Mouse (Mus musculus) CH12.LX (cell line): Measurements from ENCODE around the gene Ly75. TPM values are rescaled to one million over a fixed set of nuclear protein-coding genes. Genes with fewer than 3 reads are reported as not detected.

ENCODE experiments used
- DNase-seq: peaks from one replicate; pipeline ENCODE4 v3.0.0-alpha.2; 2013; ENCODE audit errors: extremely low read depth
- H3K27ac ChIP-seq: 2 replicates; pipeline ENCODE4 v1.5.1; 2012; ENCODE audit warnings: low read depth, mild to moderate bottlenecking, control low read depth, moderate library complexity; ENCODE audit not compliant: insufficient read depth
- H3K27me3 ChIP-seq: replicated peaks from 2 replicates; pipeline ENCODE3; 2012; ENCODE audit warnings: inconsistent platforms
- H3K36me3 ChIP-seq, 2 experiments: replicated peaks in 1 of 2; 2 replicates each; pipeline versions ENCODE3 to v1.6.1; 2012; ENCODE audit warnings: inconsistent platforms in 1 of 2, low read length in 1 of 2, mild to moderate bottlenecking in 1 of 2, mixed read lengths in 1 of 2, moderate library complexity in 1 of 2; ENCODE audit not compliant: control insufficient read depth in 1 of 2, insufficient read depth in 1 of 2
- H3K4me1 ChIP-seq, 2 experiments: 2 replicates each; pipeline ENCODE4 v1.6.1; 2012; ENCODE audit warnings: inconsistent platforms in 1 of 2, moderate library complexity in 1 of 2; ENCODE audit not compliant: insufficient read depth in 2 of 2, control insufficient read depth in 1 of 2
- H3K4me2 ChIP-seq: 2 replicates; pipeline ENCODE4 v1.6.1; 2012; ENCODE audit warnings: low read depth, mild to moderate bottlenecking, control low read depth; ENCODE audit not compliant: poor library complexity, insufficient read depth, severe bottlenecking
- H3K4me3 ChIP-seq, 3 experiments: fragments of 150-350 bp in 1 of 3; sonication (generic) in 1 of 3; replicated peaks in 1 of 3; 2 replicates each; pipeline versions ENCODE3 to v1.5.1; 2011 to 2012; ENCODE audit warnings: low read depth in 2 of 3, low read length in 2 of 3, mild to moderate bottlenecking in 2 of 3, moderate library complexity in 2 of 3, control low read depth in 1 of 3, improper control_type of control experiment in 1 of 3, inconsistent platforms in 1 of 3, mixed read lengths in 1 of 3; ENCODE audit not compliant: poor library complexity in 1 of 3
- H3K79me2 ChIP-seq: replicated peaks from 2 replicates; pipeline ENCODE4 v1.6.1; 2012; ENCODE audit warnings: mild to moderate bottlenecking, moderate library complexity; ENCODE audit not compliant: control insufficient read depth, poor library complexity, insufficient read depth, severe bottlenecking; ENCODE audit errors: extremely low read depth
- H3K9ac ChIP-seq: 2 replicates; pipeline ENCODE4 v1.6.1; 2012; ENCODE audit warnings: low read depth, mild to moderate bottlenecking, control low read depth, moderate library complexity; ENCODE audit not compliant: insufficient read depth
- H3K9me3 ChIP-seq: replicated peaks from 2 replicates; pipeline ENCODE3; 2012; ENCODE audit warnings: low read length, inconsistent platforms, mixed read lengths
- CHD1 ChIP-seq: IDR thresholded peaks from 2 replicates; pipeline ENCODE4 v1.6.1; 2012; ENCODE audit warnings: low read depth, low read length, improper control_type of control experiment, inconsistent platforms
- CHD2 ChIP-seq: IDR thresholded peaks from 2 replicates; pipeline ENCODE4 v1.6.1; 2011; ENCODE audit warnings: low read length, improper control_type of control experiment
- ELF1 ChIP-seq: IDR thresholded peaks from 2 replicates; pipeline ENCODE4 v1.6.1; 2014; ENCODE audit warnings: low read depth, mild to moderate bottlenecking, inconsistent platforms, low read length, improper control_type of control experiment
- GABPA ChIP-seq: IDR thresholded peaks from 2 replicates; pipeline ENCODE4 v1.6.1; 2012; ENCODE audit warnings: low read depth, low read length, improper control_type of control experiment, inconsistent platforms; ENCODE audit not compliant: insufficient replicate concordance
- KAT2A ChIP-seq: IDR thresholded peaks from 2 replicates; pipeline ENCODE4 v1.6.1; 2012; ENCODE audit warnings: low read length, improper control_type of control experiment, inconsistent platforms; ENCODE audit not compliant: insufficient replicate concordance
- MAZ ChIP-seq: IDR thresholded peaks from 2 replicates; pipeline ENCODE4 v1.6.1; 2012; ENCODE audit warnings: low read depth, mild to moderate bottlenecking, inconsistent platforms, low read length, improper control_type of control experiment, moderate library complexity
- MXI1 ChIP-seq: IDR thresholded peaks from 2 replicates; pipeline ENCODE4 v1.6.1; 2011; ENCODE audit warnings: mild to moderate bottlenecking, low read depth, low read length, improper control_type of control experiment
- MYC ChIP-seq: IDR thresholded peaks from 2 replicates; pipeline ENCODE4 v1.6.1; 2011; ENCODE audit warnings: low read depth, mild to moderate bottlenecking, improper control_type of control experiment, low read length
- PAX5 ChIP-seq: IDR thresholded peaks from 2 replicates; pipeline ENCODE4 v1.6.1; 2012; ENCODE audit warnings: low read length, inconsistent platforms, mixed read lengths
- POLR2AphosphoS2 ChIP-seq: IDR thresholded peaks from 2 replicates; pipeline ENCODE4 v1.6.1; 2011; ENCODE audit warnings: low read depth, low read length, improper control_type of control experiment
- SIN3A ChIP-seq: IDR thresholded peaks from 2 replicates; pipeline ENCODE4 v1.6.1; 2012; ENCODE audit warnings: low read length, improper control_type of control experiment, inconsistent platforms
- SMC3 ChIP-seq: IDR thresholded peaks from 2 replicates; pipeline ENCODE4 v1.6.1; 2011; ENCODE audit warnings: low read depth, low read length, improper control_type of control experiment
- TBP ChIP-seq: conservative IDR thresholded peaks from 2 replicates; pipeline ENCODE4 v1.6.1; 2011; ENCODE audit warnings: low read depth, low read length, improper control_type of control experiment
- TCF12 ChIP-seq: IDR thresholded peaks from 2 replicates; pipeline ENCODE4 v1.6.1; 2014; ENCODE audit warnings: low read depth, mild to moderate bottlenecking, inconsistent platforms, low read length, improper control_type of control experiment
- UBTF ChIP-seq: IDR thresholded peaks from 2 replicates; pipeline ENCODE4 v1.6.1; 2012; ENCODE audit warnings: low read depth, mild to moderate bottlenecking, inconsistent platforms, low read length, improper control_type of control experiment, moderate library complexity
- USF1 ChIP-seq: IDR thresholded peaks from 2 replicates; pipeline ENCODE4 v1.6.1; 2014; ENCODE audit warnings: low read depth, mild to moderate bottlenecking, inconsistent platforms, low read length, improper control_type of control experiment
- ZC3H11A ChIP-seq: IDR thresholded peaks from 2 replicates; pipeline ENCODE4 v1.6.1; 2012; ENCODE audit warnings: low read depth, mild to moderate bottlenecking, inconsistent platforms, low read length, improper control_type of control experiment
- dilution Hi-C: fragments of 300-500 bp; cut with MboI; formaldehyde crosslinking; loops from 2 replicates; pipeline ENCODE4 v1.14.3; 2020; ENCODE audit warnings: low sequenced_read_pairs; ENCODE audit not compliant: extremely low pct_unique_long_range_greater_than_20kb, extremely low pct_ligation_motif_present
- in situ Hi-C: fragments of 300-500 bp; cut with MboI; formaldehyde crosslinking; loops from 3 replicates; pipeline ENCODE4 v1.14.3; 2019; ENCODE audit warnings: low sequenced_read_pairs, low pct_ligation_motif_present, low pct_unique_long_range_greater_than_20kb, mixed read lengths
- polyA plus RNA-seq: library from polyadenylated mRNA; unstranded; fragments of >175 nt; gene quantifications from 2 replicates; pipeline ENCODE4 v1.2.1, GENCODE M21; 2012; ENCODE audit warnings: low read depth; ENCODE audit not compliant: insufficient read length
- total RNA-seq, 2 experiments: library from RNA; depleted of rRNA; stranded (reverse); fragments of 300-350 nt in 1 of 2; fragments of >200 nt in 1 of 2; gene quantifications; 2 replicates each; pipeline ENCODE4 v1.2.3; 2012 to 2014

The Ly75 gene
- total and polyA plus RNA-seq, 3 experiments, result 10.6 to 32.2 (median 13.8) TPM

DNA sequence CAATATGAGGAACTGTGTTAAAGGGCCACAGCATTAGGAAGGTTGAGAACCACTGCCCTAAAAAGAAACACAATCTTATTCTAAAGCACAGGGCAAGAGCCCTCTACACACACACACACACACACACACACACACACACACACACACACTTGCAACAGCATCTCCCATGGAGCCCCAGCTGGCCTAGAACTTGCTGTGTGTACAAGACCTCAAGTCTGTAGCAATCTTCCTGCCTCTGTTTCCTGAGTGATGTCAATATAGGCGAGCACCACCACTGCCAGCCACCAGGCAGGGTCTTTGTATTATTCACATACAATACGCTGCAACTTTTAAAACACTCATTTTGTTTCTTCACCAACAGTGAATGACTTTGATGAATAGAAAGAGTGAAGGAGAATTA lies 24.3 kb upstream of the Ly75 start:
- in situ Hi-C loops (loop anchor here (25.0 kb wide), 1 partner anchor 170 kb away; no protein-coding TSS in a partner anchor), dilution Hi-C loops (no loop called here)
- DNase-seq, result no peak
- Histone ChIP-seq H3K4me1 (no peaks in the 10 kb centered on the region; a peak in 2 of 4 replicates), H3K27me3 (no peaks in the 10 kb centered on the region), H3K36me3 (no peaks in the 10 kb centered on the region), H3K9me3 (no peaks in the 10 kb centered on the region), H3K4me2 (no peak overlapping the region), H3K4me3 (no peak overlapping the region), H3K9ac (no peak overlapping the region), H3K79me2 (no peaks in the 10 kb centered on the region), H3K27ac (no peak overlapping the region)
- no peak for TF ChIP-seq MYC
- TF ChIP-seq MXI1, result no peak
- TF ChIP-seq ZC3H11A, result no peak
- no peak for TF ChIP-seq PAX5
- no peak for TF ChIP-seq POLR2AphosphoS2
- no peak for TF ChIP-seq SMC3
- TF ChIP-seq TBP, result no peak
- TF ChIP-seq GABPA, result no peak
- no peak for TF ChIP-seq KAT2A
- no peak for TF ChIP-seq UBTF
- TF ChIP-seq MAZ, result no peak
- no peak for TF ChIP-seq CHD2
- TF ChIP-seq TCF12, result no peak
- no peak for TF ChIP-seq CHD1

DNA sequence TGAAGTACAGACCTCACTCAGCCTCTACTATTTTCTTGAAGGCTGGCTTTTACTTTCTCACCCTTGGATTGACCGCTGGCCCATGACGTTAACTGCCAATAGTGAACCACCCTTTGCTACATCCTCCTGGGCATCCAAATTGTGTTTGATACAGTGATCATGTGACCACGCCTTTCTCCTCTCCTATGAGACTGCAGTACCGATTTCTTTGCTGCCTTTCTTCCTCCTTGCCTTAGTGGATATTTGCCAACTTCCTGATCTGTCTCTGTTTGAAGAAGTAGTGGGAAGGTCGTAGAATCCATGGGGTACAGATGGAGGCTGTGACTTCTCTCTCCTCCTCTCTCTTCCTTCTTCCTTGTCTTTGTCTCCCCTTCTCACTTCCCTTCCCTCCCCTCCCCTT lies 22.3 kb upstream of the Ly75 start:
- Histone ChIP-seq H3K4me1 (peaks cover 0 to 2% of the 10 kb centered on the region in 2 experiments; a peak in 2 of 4 replicates), H3K4me2 (no peak overlapping the region), H3K36me3 (no peaks in the 10 kb centered on the region), H3K4me3 (no peak overlapping the region), H3K27me3 (no peaks in the 10 kb centered on the region), H3K9me3 (no peaks in the 10 kb centered on the region), H3K9ac (no peak overlapping the region), H3K79me2 (no peaks in the 10 kb centered on the region), H3K27ac (no peak overlapping the region)
- in situ Hi-C loops, result loop anchor here (25.0 kb wide), 1 partner anchor 168 kb away; no protein-coding TSS in a partner anchor
- DNase-seq, result no peak
- TF ChIP-seq PAX5 (no peak), SIN3A (no peak), KAT2A (no peak), TCF12 (no peak), USF1 (no peak), CHD2 (no peak), ELF1 (no peak), UBTF (no peak)
- dilution Hi-C loops, result no loop called here
